ENCODE assay signal across 18 mouse cellular contexts in genomic region chr17:30904096-30904495, GRCm38 (mm10). TPM values are rescaled to one million over a fixed set of nuclear protein-coding genes. Genes with fewer than 3 reads are reported as not detected.
"Had no signal": no experiment of that assay in that cellular context is flagged by ENCODE, and none has a peak within 500 bp of the region (broad histone marks: within the 10 kb centered on the region; RNA-seq: fewer than 3 reads in every experiment).

No protein-coding gene starts in this region.

- H3K9me3 ChIP-seq: hindbrain, embryonic 12.5 days; limb, embryonic 10.5 days; liver, embryonic 15.5 days; neural tube, embryonic 13.5 days; stomach, embryonic 15.5 days had no signal

- H3K9ac ChIP-seq: hindbrain, embryonic 12.5 days; liver, embryonic 15.5 days; neural tube, embryonic 13.5 days; stomach, embryonic 15.5 days had no signal

- DNase-seq: lung, postnatal 14 days; midbrain, embryonic 14.5 days; right cerebral cortex, postnatal 14 days; thymus, adult 2 months; thymus, postnatal 4 days had no signal

- ATAC-seq: hindbrain, embryonic 16.5 days; inflammation-experienced regulatory T-cells, adult 6 months; intestine, postnatal 0 days had no signal

- H3K36me3 ChIP-seq: hindbrain, embryonic 12.5 days; limb, embryonic 10.5 days; liver, embryonic 15.5 days; neural tube, embryonic 13.5 days; stomach, embryonic 15.5 days had no signal

- H3K4me2 ChIP-seq: hindbrain, embryonic 12.5 days; liver, embryonic 11.5 days; liver, embryonic 15.5 days; neural tube, embryonic 13.5 days; stomach, embryonic 15.5 days had no signal

- H3K4me1 ChIP-seq: stomach, embryonic 15.5 days had no signal

- H3K4me3 ChIP-seq: hindbrain, embryonic 12.5 days; left cerebral cortex, adult 2 months; limb, embryonic 10.5 days; liver, embryonic 15.5 days; neural tube, embryonic 13.5 days; stomach, embryonic 15.5 days had no signal

- H3K27ac ChIP-seq: hindbrain, embryonic 12.5 days; left cerebral cortex, adult 2 months; limb, embryonic 10.5 days; liver, embryonic 15.5 days; neural tube, embryonic 13.5 days; stomach, embryonic 15.5 days had no signal

RNA-seq across cellular contexts. Expression of gene Glp1r, which starts 2.5 kb away (rescaled TPM):
- total RNA-seq: megakaryocyte progenitor cell, adult 5-6 weeks; monocyte, adult 5-6 weeks had no signal
- polyA plus RNA-seq: hindbrain, embryonic 12.5 days; limb, embryonic 10.5 days; liver, embryonic 15.5 days had no signal

RNA-seq across cellular contexts. Expression of gene Umodl1, which starts 50.3 kb away (rescaled TPM):
- total RNA-seq: megakaryocyte progenitor cell, adult 5-6 weeks; monocyte, adult 5-6 weeks had no signal
- polyA plus RNA-seq: inflammation-experienced regulatory T-cells, adult 6 months; liver, embryonic 11.5 days; midbrain, embryonic 14.5 days; neural tube, embryonic 13.5 days; spleen, adult 2 months; stomach, embryonic 15.5 days had no signal
